Mouse (Mus musculus): Measurements from ENCODE around the gene Cdk14.

DNA sequence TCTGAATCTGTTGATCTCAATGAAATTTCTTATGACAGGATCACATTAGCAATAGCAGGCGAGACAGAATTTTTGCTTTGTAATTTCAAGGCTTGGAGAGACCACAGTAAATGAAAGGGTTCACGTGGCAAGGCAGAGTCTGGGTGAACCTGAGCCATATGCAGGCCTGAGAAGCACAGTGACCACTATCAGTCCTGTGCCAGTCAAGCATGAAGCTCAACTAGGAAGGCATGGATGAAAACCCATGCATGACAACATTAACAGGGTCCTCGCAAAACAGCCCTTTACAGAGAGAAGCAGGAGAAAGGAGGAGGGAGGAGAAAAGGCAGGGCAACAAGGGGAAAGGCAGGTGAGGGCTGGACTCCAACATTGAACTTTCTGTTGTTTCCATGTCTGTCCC lies 311.1 kb downstream of the Cdk14 start:
- no peak for TF ChIP-seq POLR2A (IDR thresholded peaks at IDR 0.05; ENCODE audit: insufficient read length, low read depth)
- TF ChIP-seq TCF12 (IDR thresholded peaks at IDR 0.05; ENCODE audit: insufficient read depth, poor library complexity, severe bottlenecking), result no peak
- TF ChIP-seq MAX (IDR thresholded peaks at IDR 0.05; ENCODE audit: low read depth), result no peak
- no peak for TF ChIP-seq USF1 (IDR thresholded peaks at IDR 0.05; ENCODE audit: low read depth)
- no peak for TF ChIP-seq MYOG (IDR thresholded peaks at IDR 0.05; ENCODE audit: control insufficient read depth in 1 of 3, insufficient read depth in 1 of 3, insufficient read length in 2 of 3, low read depth in 2 of 3)
- TF ChIP-seq REST (IDR thresholded peaks at IDR 0.05; ENCODE audit: insufficient read depth, insufficient read length), result no peak
- TF ChIP-seq CEBPB (IDR thresholded peaks at IDR 0.05; ENCODE audit: insufficient read depth, poor library complexity, severe bottlenecking), result no peak
- TF ChIP-seq SRF (IDR thresholded peaks at IDR 0.05; ENCODE audit: control insufficient read depth, insufficient read length, low read depth), result no peak
- no peak for TF ChIP-seq MYOD1 (IDR thresholded peaks at IDR 0.05; ENCODE audit: control insufficient read depth in 1 of 3, insufficient read length in 2 of 3, low read depth in 2 of 3)
- TF ChIP-seq TCF3 (IDR thresholded peaks at IDR 0.05; ENCODE audit: insufficient read length, low read depth), result no peak
